Mouse (Mus musculus): ENCODE data around the gene Prg2. TPM values are rescaled to one million over a fixed set of nuclear protein-coding genes. Genes with fewer than 3 reads are reported as not detected.
A peak's percentile ranks its signal among the peaks of the same experiment; 100 is the strongest.

Gene Prg2
- total RNA-seq, 2 experiments from 2014 or later: not detected

GRCm38 (mm10) chr2:84962906-84963507 lies 17.3 kb upstream of the Prg2 start:
- no peak for DNase-seq

- no peak for DNase-seq
Measured at GRCm38 (mm10) chr2:84964111-84964801, 16.0 kb upstream of the Prg2 start.

GRCm38 (mm10) chr2:84967318-84967991 lies 12.8 kb upstream of the Prg2 start:
- no peak for DNase-seq

GRCm38 (mm10) chr2:84975580-84975979 lies 4.7 kb upstream of the Prg2 start:
- DNase-seq: no peak

- no peak for DNase-seq
Measured at GRCm38 (mm10) chr2:84987930-84988329, 7.7 kb downstream of the Prg2 start, which contains the start of gene Prg3. TSS of gene Prg3 (plus strand) at chr2:84988215.

- no peak for DNase-seq
Measured at GRCm38 (mm10) chr2:84996376-84996775, 16.1 kb downstream of the Prg2 start.

- no peak for DNase-seq
Measured at GRCm38 (mm10) chr2:84999486-85000181, 19.4 kb downstream of the Prg2 start.

- DNase-seq: no peak
Measured at GRCm38 (mm10) chr2:85001497-85001896, 21.2 kb downstream of the Prg2 start.

GRCm38 (mm10) chr2:85002575-85002974 lies 22.3 kb downstream of the Prg2 start:
- DNase-seq: no peak

GRCm38 (mm10) chr2:85004341-85004740 lies 24.1 kb downstream of the Prg2 start:
- no peak for DNase-seq

- DNase-seq: no peak
Measured at GRCm38 (mm10) chr2:85006600-85006999, 26.3 kb downstream of the Prg2 start.

- DNase-seq: no peak
Measured at GRCm38 (mm10) chr2:85007729-85008128, 27.5 kb downstream of the Prg2 start.

- DNase-seq: no peak
Measured at GRCm38 (mm10) chr2:85009212-85009611, 29.0 kb downstream of the Prg2 start.

- no peak for DNase-seq
Measured at GRCm38 (mm10) chr2:85011906-85012604, 31.8 kb downstream of the Prg2 start.

- no peak for DNase-seq
Measured at GRCm38 (mm10) chr2:85012679-85013078, 32.4 kb downstream of the Prg2 start.

GRCm38 (mm10) chr2:85013826-85014587 lies 33.7 kb downstream of the Prg2 start:
- DNase-seq: no peak

GRCm38 (mm10) chr2:85014588-85014982 lies 34.3 kb downstream of the Prg2 start:
- DNase-seq: peak; percentile 29 to 43

- DNase-seq: no peak
Measured at GRCm38 (mm10) chr2:85022043-85022442, 41.8 kb downstream of the Prg2 start.

- DNase-seq: no peak
Measured at GRCm38 (mm10) chr2:85026178-85026577, 45.9 kb downstream of the Prg2 start.

GRCm38 (mm10) chr2:85027281-85027680 lies 47.0 kb downstream of the Prg2 start:
- DNase-seq: no peak

GRCm38 (mm10) chr2:85029897-85030296 lies 49.6 kb downstream of the Prg2 start:
- DNase-seq: no peak

- DNase-seq: no peak
Measured at GRCm38 (mm10) chr2:85030989-85031388, 50.7 kb downstream of the Prg2 start.
